Mouse (Mus musculus) stomach, postnatal 0 days (tissue): ENCODE measurements around the gene Amdhd1. TPM values are rescaled to one million over a fixed set of nuclear protein-coding genes. Genes with fewer than 3 reads are reported as not detected.

ENCODE experiments used
- ATAC-seq: fragments of 200-750 bp; cut with Nextera tagmentation; 2 replicates; pipeline ENCODE4 v1.8.0; 2017; ENCODE audit not compliant: low FRiP score, low TSS enrichment
- DNase-seq: peaks from one replicate; pipeline ENCODE4 v3.0.0-alpha.2; 2016; ENCODE audit warnings: low spot score
- H3K27ac ChIP-seq: fragments of 300-500 bp; sonication (generic); replicated peaks from 2 replicates; pipeline ENCODE4 v1.5.1; 2014; ENCODE audit warnings: mild to moderate bottlenecking, control low read depth
- H3K27me3 ChIP-seq: fragments of 300-500 bp; sonication (generic); 2 replicates; pipeline ENCODE4 v1.6.1; 2014; ENCODE audit warnings: low read length; ENCODE audit not compliant: control insufficient read depth, insufficient read depth
- H3K36me3 ChIP-seq: fragments of 300-500 bp; sonication (generic); 2 replicates; pipeline ENCODE4 v1.6.1; 2014; ENCODE audit warnings: low read length, mixed read lengths; ENCODE audit not compliant: control insufficient read depth, insufficient read depth
- H3K4me1 ChIP-seq: fragments of 300-500 bp; sonication (generic); replicated peaks from 2 replicates; pipeline ENCODE4 v1.6.1; 2014; ENCODE audit warnings: antibody characterized with exemption; ENCODE audit not compliant: control insufficient read depth, insufficient read depth
- H3K4me2 ChIP-seq: fragments of 300-500 bp; sonication (generic); replicated peaks from 2 replicates; pipeline ENCODE4 v1.6.1; 2014; ENCODE audit warnings: low read depth, mild to moderate bottlenecking, control low read depth, moderate library complexity
- H3K4me3 ChIP-seq: fragments of 300-500 bp; sonication (generic); 2 replicates; pipeline ENCODE4 v1.5.1; 2014; ENCODE audit warnings: low read depth, low read length, control low read depth
- H3K9ac ChIP-seq: fragments of 300-500 bp; sonication (generic); 2 replicates; pipeline ENCODE4 v1.6.1; 2014; ENCODE audit warnings: mild to moderate bottlenecking, low read length, control low read depth, mixed read lengths
- H3K9me3 ChIP-seq: fragments of 300-500 bp; sonication (generic); 2 replicates; pipeline ENCODE4 v1.6.1; 2016; ENCODE audit warnings: low read length; ENCODE audit not compliant: control insufficient read depth
- CTCF ChIP-seq: IDR thresholded peaks from 2 replicates; pipeline ENCODE4 v1.5.1; 2016; ENCODE audit warnings: antibody characterized with exemption, low read depth, mild to moderate bottlenecking, moderate library complexity
- EP300 ChIP-seq: optimal IDR thresholded peaks from 2 replicates; pipeline ENCODE3; 2016; ENCODE audit warnings: antibody characterized with exemption
- WGBS: fragments of 180-500 bp; shearing (Covaris S2); extraction: QIAGEN DNeasy Blood & Tissue Kit; methylation state at CpG from one replicate; pipeline ENCODE4 v1.1.7; 2014; 5-methylcytosine and 5-hydroxymethylcytosine counted together
- polyA plus RNA-seq: library from polyadenylated mRNA; unstranded; fragments of >200 nt; fragmentation: Nextera tagmentation; extraction: Ambion mirVana; gene quantifications from 2 replicates; pipeline ENCODE4 v1.2.1, GENCODE M21; 2015

The Amdhd1 gene
- polyA plus RNA-seq, 1 experiment from 2014 or later: 0.45 TPM

GRCm38 (mm10) chr10:93485055-93485691 lies 54.7 kb downstream of the Amdhd1 start:
- Histone ChIP-seq H3K27me3 (no peaks in the 10 kb centered on the region), H3K36me3 (peaks cover 12% of the 10 kb centered on the region), H3K4me2 (no peak overlapping the region), H3K4me3 (no peak overlapping the region), H3K9ac (no peak overlapping the region), H3K4me1 (no peaks in the 10 kb centered on the region), H3K27ac (no peak overlapping the region), H3K9me3 (no peaks in the 10 kb centered on the region)
- 88% methylated on average over 8 of the region's 8 CpGs for WGBS
- ATAC-seq: peak; percentile 83
- peak; percentile 84 for DNase-seq
- TF ChIP-seq CTCF (peak; percentile 83), EP300 (no peak)

- no peak overlapping the region for H3K4me2 ChIP-seq
- H3K9me3 ChIP-seq: no peaks in the 10 kb centered on the region
- H3K27me3 ChIP-seq: no peaks in the 10 kb centered on the region
- no peak overlapping the region for H3K27ac ChIP-seq
- ATAC-seq (no peak), DNase-seq (no peak)
- H3K9ac ChIP-seq: no peak overlapping the region
- peaks cover 12% of the 10 kb centered on the region for H3K36me3 ChIP-seq
- H3K4me3 ChIP-seq: no peak overlapping the region
- WGBS: 85% methylated on average over 8 of the region's 8 CpGs
- no peaks in the 10 kb centered on the region for H3K4me1 ChIP-seq
- no peak for TF ChIP-seq EP300
- no peak for TF ChIP-seq CTCF
These were observed 55.3 kb downstream of the Amdhd1 start for GRCm38 (mm10) chr10:93484511-93484910.

Other genes with a start within 250 kb of the Amdhd1 start
- gene Elk3, start 228.9 kb downstream of the Amdhd1 start, polyA plus RNA-seq: 11.3 and 12.5 TPM in 2 replicates
- 100 and 103 TPM in 2 replicates for gene Lta4h, start 86.6 kb downstream of the Amdhd1 start, polyA plus RNA-seq
- gene Hal, start 51.3 kb downstream of the Amdhd1 start, polyA plus RNA-seq: 0.47 and 0.81 TPM in 2 replicates
- gene Ccdc38, start 599 bp upstream of the Amdhd1 start, polyA plus RNA-seq: 0.16 and 0.45 TPM in 2 replicates
- 67.4 and 74.5 TPM in 2 replicates for gene Snrpf, start 49.7 kb upstream of the Amdhd1 start, polyA plus RNA-seq
- gene Ntn4, start 100.6 kb upstream of the Amdhd1 start, polyA plus RNA-seq: 0.76 and 0.81 TPM in 2 replicates